In the genomic region with DNA sequence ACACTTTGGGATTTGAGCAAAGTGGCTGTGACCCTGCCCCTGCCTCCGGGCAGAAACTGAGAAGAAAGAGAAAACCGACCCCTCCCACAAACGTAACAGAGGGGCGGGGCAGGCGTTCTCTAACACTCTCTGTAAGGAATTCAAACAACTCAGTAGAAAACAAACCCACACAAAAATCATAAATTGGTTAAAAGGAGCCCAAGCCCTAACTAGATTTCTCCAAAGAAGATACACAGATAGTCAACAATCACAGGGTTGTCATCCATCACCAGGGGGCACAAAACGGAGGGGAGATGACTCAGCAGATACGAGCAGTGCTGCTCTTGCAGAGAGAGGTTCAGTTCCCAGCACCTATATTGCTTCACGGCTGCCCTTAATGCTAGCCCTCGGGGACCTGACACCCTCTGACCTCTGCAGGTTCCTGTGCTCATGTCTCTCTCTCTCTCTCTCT, we compare ENCODE assay signal across 8 mouse cellular contexts.
DNase-seq lines count a peak whose midpoint lies in the region; ATAC-seq lines count a peak whose summit lies in the region.

No protein-coding gene starts in this region.

- H3K4me1 ChIP-seq in forebrain, embryonic 15.5 days: no peaks in the 10 kb centered on the region
- H3K4me1 ChIP-seq in limb, embryonic 10.5 days: peaks cover 24% of the 10 kb centered on the region
- H3K4me1 ChIP-seq in midbrain, embryonic 12.5 days: peaks cover 17% of the 10 kb centered on the region

- peak; percentile 35 to 52 for DNase-seq in lung, adult 18-20 months
- no peak for DNase-seq in lung, postnatal 25 days (ENCODE audit: low spot score)
- peak; percentile 51 for DNase-seq in limb, embryonic 10.5 days (ENCODE audit: low spot score)
- no peak for DNase-seq in spleen, adult 12 weeks (ENCODE audit: low spot score)
- no peak for DNase-seq in cerebellum, adult 11 months
- DNase-seq in urinary bladder, postnatal 36 days (ENCODE audit: low spot score in 2 of 2): no peak

- H3K36me3 ChIP-seq in forebrain, embryonic 15.5 days: no peaks in the 10 kb centered on the region
- H3K36me3 ChIP-seq in limb, embryonic 10.5 days: no peaks in the 10 kb centered on the region
- no peaks in the 10 kb centered on the region for H3K36me3 ChIP-seq in midbrain, embryonic 12.5 days

- 0 out of 2 replicates have a peak overlapping the region, but pooled peaks have one; percentile 13 for H3K9ac ChIP-seq in forebrain, embryonic 15.5 days (replicated peaks)
- H3K9ac ChIP-seq in midbrain, embryonic 12.5 days (replicated peaks): no peak overlapping the region

- H3K9me3 ChIP-seq in forebrain, embryonic 15.5 days: no peaks in the 10 kb centered on the region
- no peaks in the 10 kb centered on the region for H3K9me3 ChIP-seq in limb, embryonic 10.5 days (replicated peaks)
- no peaks in the 10 kb centered on the region for H3K9me3 ChIP-seq in midbrain, embryonic 12.5 days

- no peak for ATAC-seq in forebrain, embryonic 15.5 days (replicated peaks)
- ATAC-seq in midbrain, embryonic 12.5 days (ENCODE audit: low FRiP score, low read depth): no peak

- H3K4me3 ChIP-seq in forebrain, embryonic 15.5 days: peak overlapping the region; percentile 20
- peak overlapping the region; percentile 34 for H3K4me3 ChIP-seq in limb, embryonic 10.5 days
- peak overlapping the region; percentile 22 for H3K4me3 ChIP-seq in midbrain, embryonic 12.5 days

- no peaks in the 10 kb centered on the region for H3K27me3 ChIP-seq in forebrain, embryonic 15.5 days
- H3K27me3 ChIP-seq in limb, embryonic 10.5 days (ENCODE audit: low read depth, poor library complexity, severe bottlenecking): no peaks in the 10 kb centered on the region
- no peaks in the 10 kb centered on the region for H3K27me3 ChIP-seq in midbrain, embryonic 12.5 days

- WGBS in forebrain, embryonic 15.5 days: 9% methylated on average over 9 of the region's 9 CpGs
- 2% methylated on average over 9 of the region's 9 CpGs for WGBS in limb, embryonic 10.5 days
- WGBS in midbrain, embryonic 12.5 days: 2% methylated on average over 9 of the region's 9 CpGs

- peak overlapping the region; percentile 27 for H3K4me2 ChIP-seq in forebrain, embryonic 15.5 days (replicated peaks)
- H3K4me2 ChIP-seq in midbrain, embryonic 12.5 days (replicated peaks): peak overlapping the region; percentile 43

- H3K27ac ChIP-seq in forebrain, embryonic 15.5 days (replicated peaks): no peak overlapping the region
- 0 out of 2 replicates have a peak overlapping the region, but pooled peaks have one; percentile 4 for H3K27ac ChIP-seq in limb, embryonic 10.5 days
- H3K27ac ChIP-seq in midbrain, embryonic 12.5 days (replicated peaks): no peak overlapping the region

Comparison
In these comparisons a context has a peak if more than half of its experiments do, and no peak if none do; other contexts are left out.
1. DNase-seq: peak in lung, adult 18-20 months (2 of 2) and limb, embryonic 10.5 days (single experiment); none in lung, postnatal 25 days (single experiment), spleen, adult 12 weeks (single experiment), cerebellum, adult 11 months (single experiment) and urinary bladder, postnatal 36 days (0 of 2).
2. Peak in every context shown above with its lines, with median percentiles within 50 percentile points of each other: H3K4me3 ChIP-seq.